In the genomic region with DNA sequence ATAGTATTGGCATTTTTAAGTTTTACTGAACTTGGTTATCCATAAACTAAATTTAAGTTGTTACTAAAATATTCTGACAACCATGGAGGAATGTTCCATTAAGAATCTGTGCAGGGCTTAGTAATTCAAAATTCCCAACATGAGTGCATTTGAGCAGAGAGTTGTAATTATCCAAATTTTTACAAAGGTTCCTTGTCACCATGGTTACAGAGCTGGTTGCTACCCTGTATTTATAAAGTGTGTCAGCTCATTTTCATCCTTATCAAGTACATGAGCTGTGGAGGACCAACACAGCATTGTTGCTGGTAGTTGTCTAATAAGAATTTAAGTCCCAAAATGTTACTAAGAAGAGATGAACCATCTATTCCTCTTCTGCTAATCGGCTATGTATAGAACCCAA, we compare ENCODE assay signal across 28 mouse cellular contexts.
DNase-seq lines count a peak whose midpoint lies in the region; ATAC-seq and TF ChIP-seq lines count a peak whose summit lies in the region.
"Had no signal": no experiment of that assay in that cellular context is flagged by ENCODE, and none has a peak within 500 bp of the region (broad histone marks: within the 10 kb centered on the region; RNA-seq: fewer than 3 reads in every experiment).

No protein-coding gene starts in this region.

- peaks cover 6% of the 10 kb centered on the region; the same call in 1 of the 2 replicates for H3K36me3 ChIP-seq in forebrain, postnatal 0 days (ENCODE audit: insufficient read depth)
- H3K36me3 ChIP-seq in forebrain, embryonic 12.5 days (replicated peaks): no peaks in the 10 kb centered on the region
- H3K36me3 ChIP-seq: embryonic facial prominence, embryonic 10.5 days; embryonic facial prominence, embryonic 13.5 days; heart, embryonic 12.5 days; heart, embryonic 15.5 days; hindbrain, embryonic 10.5 days had no signal

- WGBS in forebrain, postnatal 0 days: 62% methylated on average over 1 of the region's 1 CpGs
- 97% methylated on average over 1 of the region's 1 CpGs for WGBS in forebrain, embryonic 12.5 days
- 40% methylated on average over 1 of the region's 1 CpGs for WGBS in olfactory bulb, adult 2 months

- H3K4me2 ChIP-seq in forebrain, postnatal 0 days (ENCODE audit: low read depth): no peak overlapping the region
- no peak overlapping the region for H3K4me2 ChIP-seq in forebrain, embryonic 12.5 days
- H3K4me2 ChIP-seq: embryonic facial prominence, embryonic 13.5 days; heart, embryonic 12.5 days; heart, embryonic 15.5 days; hindbrain, embryonic 14.5 days had no signal

- ATAC-seq in forebrain, postnatal 0 days: peak; percentile 92
- ATAC-seq in forebrain, embryonic 12.5 days (ENCODE audit: low FRiP score): no peak
- ATAC-seq: CD4-positive, CD25-positive, alpha-beta regulatory T cell, adult 4 months; intestine, postnatal 0 days had no signal

- no peak overlapping the region for H3K27ac ChIP-seq in forebrain, postnatal 0 days (ENCODE audit: low read depth, low read length)
- no peak overlapping the region for H3K27ac ChIP-seq in forebrain, embryonic 12.5 days
- H3K27ac ChIP-seq in layer of hippocampus, adult 2 months: peak overlapping the region; percentile 70
- H3K27ac ChIP-seq in olfactory bulb, adult 2 months (ENCODE audit: insufficient read depth, low read depth, low read length): peak overlapping the region; percentile 87
- H3K27ac ChIP-seq: embryonic facial prominence, embryonic 10.5 days; embryonic facial prominence, embryonic 13.5 days; gastrocnemius, adult 2 months; heart, embryonic 15.5 days; hindbrain, embryonic 10.5 days; hindbrain, embryonic 14.5 days had no signal

- DNase-seq in forebrain, postnatal 0 days: peak; percentile 40
- no peak for DNase-seq in layer of hippocampus, adult 2 months (ENCODE audit: low spot score in 2 of 2)
- no peak for DNase-seq in layer of hippocampus, postnatal 14 days (ENCODE audit: low spot score in 2 of 2)
- DNase-seq in brain, adult 2 months (ENCODE audit: low read depth, low spot score): peak; percentile 65
- DNase-seq in gastrocnemius, postnatal 4 days (ENCODE audit: low spot score in 2 of 2): no peak
- DNase-seq: adrenal gland, adult 2 months; adrenal gland, postnatal 14 days; cerebellum, adult 11-12 months; cerebellum, adult 8-10 months; cerebellum, postnatal 10 days; cerebellum, postnatal 36 days; embryo, embryonic 11 days; gastrocnemius, adult 2 months; gastrocnemius, postnatal 14 days; heart, adult 18-20 months; heart, postnatal 10 days; heart, postnatal 36 days had no signal

- TF ChIP-seq CTCF in forebrain, postnatal 0 days (IDR thresholded peaks at IDR 0.05; ENCODE audit: low read depth): no peak
- no peak for TF ChIP-seq CTCF in layer of hippocampus, adult 2 months (conservative IDR thresholded peaks at IDR 0.05)
- no peak for TF ChIP-seq CTCF in olfactory bulb, adult 2 months (IDR thresholded peaks at IDR 0.05; ENCODE audit: insufficient read depth, low read depth, low read length)

- no peaks in the 10 kb centered on the region for H3K9me3 ChIP-seq in forebrain, postnatal 0 days (ENCODE audit: low read length)
- H3K9me3 ChIP-seq in forebrain, embryonic 12.5 days: no peaks in the 10 kb centered on the region
- H3K9me3 ChIP-seq: embryonic facial prominence, embryonic 10.5 days; embryonic facial prominence, embryonic 13.5 days; heart, embryonic 12.5 days; heart, embryonic 15.5 days; hindbrain, embryonic 10.5 days had no signal

- no peaks in the 10 kb centered on the region for H3K27me3 ChIP-seq in forebrain, postnatal 0 days (ENCODE audit: insufficient read depth, low read length)
- no peaks in the 10 kb centered on the region for H3K27me3 ChIP-seq in forebrain, embryonic 12.5 days
- H3K27me3 ChIP-seq: embryonic facial prominence, embryonic 13.5 days; heart, embryonic 12.5 days; heart, embryonic 15.5 days had no signal

- H3K4me3 ChIP-seq in forebrain, postnatal 0 days (ENCODE audit: low read depth, low read length): no peak overlapping the region
- H3K4me3 ChIP-seq in forebrain, embryonic 12.5 days (replicated peaks): no peak overlapping the region
- no peak overlapping the region for H3K4me3 ChIP-seq in layer of hippocampus, adult 2 months
- H3K4me3 ChIP-seq in olfactory bulb, adult 2 months (ENCODE audit: insufficient read depth, low read depth, low read length): no peak overlapping the region
- H3K4me3 ChIP-seq: embryonic facial prominence, embryonic 10.5 days; embryonic facial prominence, embryonic 13.5 days; erythroblast, embryonic 14.5 days; gastrocnemius, adult 2 months; heart, embryonic 12.5 days; heart, embryonic 15.5 days; hindbrain, embryonic 10.5 days had no signal

- TF ChIP-seq POLR2A in olfactory bulb, adult 2 months (IDR thresholded peaks at IDR 0.05; ENCODE audit: insufficient read depth, low read depth, low read length): no peak

- no peak overlapping the region for H3K9ac ChIP-seq in forebrain, postnatal 0 days
- H3K9ac ChIP-seq in forebrain, embryonic 12.5 days: no peak overlapping the region
- H3K9ac ChIP-seq: embryonic facial prominence, embryonic 13.5 days; heart, embryonic 12.5 days; heart, embryonic 15.5 days; hindbrain, embryonic 14.5 days had no signal

- 0 out of 2 replicates have a peak, but pooled peaks cover 16% of the 10 kb centered on the region for H3K4me1 ChIP-seq in forebrain, postnatal 0 days (ENCODE audit: insufficient read depth)
- H3K4me1 ChIP-seq in forebrain, embryonic 12.5 days: no peaks in the 10 kb centered on the region
- peaks cover 11% of the 10 kb centered on the region for H3K4me1 ChIP-seq in olfactory bulb, adult 2 months (ENCODE audit: control insufficient read depth, insufficient read depth, low read length)
- H3K4me1 ChIP-seq: embryonic facial prominence, embryonic 10.5 days; embryonic facial prominence, embryonic 13.5 days; heart, embryonic 12.5 days; heart, embryonic 15.5 days; hindbrain, embryonic 10.5 days had no signal

Comparison
In these comparisons a context has a peak if more than half of its experiments do, and no peak if none do; other contexts are left out.
1. DNase-seq: peak in forebrain, postnatal 0 days (single experiment) and brain, adult 2 months (single experiment); none in layer of hippocampus, adult 2 months (0 of 2), layer of hippocampus, postnatal 14 days (0 of 2) and gastrocnemius, postnatal 4 days (0 of 2).
2. H3K27ac ChIP-seq: peak in layer of hippocampus, adult 2 months (single experiment) and olfactory bulb, adult 2 months (single experiment); none in forebrain, postnatal 0 days (single experiment) and forebrain, embryonic 12.5 days (single experiment).